Mouse (Mus musculus): ENCODE data around the gene Gm16429.
"Not testable (repeated sequence)": the region's sequence is repeated elsewhere in the genome, so short reads cannot be mapped to it uniquely, and the experiment has no call there.

Gene Gm16429

GRCm38 (mm10) chr5:93928952-93929351 lies at the start of gene Gm16429:
Gene Gm16429, minus strand, starts transcription at chr5:93929052.
- in situ Hi-C loops (cut with MboI, MseI) = not testable (repeated sequence)
